Mouse (Mus musculus): Measurements from ENCODE around the gene Itga9. TPM values are rescaled to one million over a fixed set of nuclear protein-coding genes. Genes with fewer than 3 reads are reported as not detected.

Itga9 gene
- polyA plus RNA-seq, 2 experiments: 1.4 to 2.8 TPM

DNA sequence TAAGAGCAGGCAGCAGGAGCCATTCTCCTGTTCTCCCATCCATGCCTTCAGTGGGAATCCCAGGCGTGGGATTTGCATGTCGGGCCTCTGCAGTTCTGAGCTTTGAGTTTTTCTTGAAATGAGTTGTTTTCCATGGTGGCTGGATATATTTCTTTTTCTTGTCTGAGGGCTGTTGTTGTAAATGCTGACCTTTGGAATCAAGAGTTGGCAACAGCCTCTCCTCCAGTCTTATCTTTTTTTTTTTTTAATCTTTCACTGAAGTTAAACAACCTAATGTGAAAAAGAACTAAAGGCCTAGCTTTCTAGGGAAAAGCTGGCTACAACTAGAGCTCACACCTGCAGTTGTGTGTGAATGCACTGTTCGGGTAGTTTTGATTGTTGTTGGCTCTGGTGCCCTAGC is 240.3 kb downstream of the Itga9 start:
- 52% methylated on average over 3 of the region's 3 CpGs for WGBS (ENCODE audit: insufficient replicate concordance)
- TF ChIP-seq CTCF (IDR thresholded peaks at IDR 0.05; ENCODE audit: low read depth) (no peak), EP300 (IDR thresholded peaks at IDR 0.05; ENCODE audit: low read depth) (no peak)
- Histone ChIP-seq H3K36me3 (replicated peaks; ENCODE audit: control insufficient read depth, insufficient read depth, low read depth) (no peaks in the 10 kb centered on the region), H3K27me3 (ENCODE audit: control insufficient read depth, insufficient read depth, low read length) (no peaks in the 10 kb centered on the region), H3K4me3 (ENCODE audit: insufficient read depth in 1 of 2, low read depth in 2 of 2, low read length in 2 of 2) (no peak overlapping the region), H3K9me3 (ENCODE audit: control insufficient read depth, low read length) (no peaks in the 10 kb centered on the region), H3K4me1 (replicated peaks; ENCODE audit: control insufficient read depth in 2 of 2, insufficient read depth in 2 of 2, low read length in 1 of 2) (no peaks in the 10 kb centered on the region), H3K9ac (replicated peaks) (no peak overlapping the region), H3K4me2 (ENCODE audit: low read depth) (no peak overlapping the region), H3K27ac (no peak overlapping the region)
- DNase-seq (ENCODE audit: low read depth in 3 of 3, low spot score in 3 of 3) (no peak), ATAC-seq (ENCODE audit: insufficient read depth) (no peak)

DNA sequence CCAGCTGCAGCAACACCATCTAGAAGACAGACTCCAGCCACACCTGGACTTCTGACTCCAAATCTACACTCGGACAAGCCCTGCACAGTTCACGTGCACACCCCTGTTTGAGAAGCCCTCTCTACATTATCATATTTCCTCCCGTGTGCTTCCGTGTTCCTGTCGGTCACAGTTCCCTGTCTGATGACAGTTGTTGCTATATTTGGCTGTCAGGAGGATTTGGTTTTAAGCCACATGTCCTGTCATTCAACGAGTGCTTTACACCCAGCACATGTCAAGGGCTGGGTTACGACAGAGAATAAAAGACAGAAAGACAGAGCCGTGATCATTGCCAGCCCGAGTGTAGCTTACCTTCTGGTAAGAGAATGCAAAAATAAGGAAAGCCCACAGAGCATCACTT is 250.2 kb downstream of the Itga9 start:
- TF ChIP-seq CTCF (IDR thresholded peaks at IDR 0.05; ENCODE audit: low read depth) (no peak), EP300 (IDR thresholded peaks at IDR 0.05; ENCODE audit: low read depth) (no peak)
- no peak overlapping the region for H3K4me3 ChIP-seq (ENCODE audit: insufficient read depth in 1 of 2, low read depth in 2 of 2, low read length in 2 of 2)
- H3K4me2 ChIP-seq (ENCODE audit: low read depth): no peak overlapping the region
- no peaks in the 10 kb centered on the region for H3K4me1 ChIP-seq (replicated peaks; ENCODE audit: control insufficient read depth in 2 of 2, insufficient read depth in 2 of 2, low read length in 1 of 2)
- H3K9ac ChIP-seq (replicated peaks): no peak overlapping the region
- no peaks in the 10 kb centered on the region for H3K36me3 ChIP-seq (replicated peaks; ENCODE audit: control insufficient read depth, insufficient read depth, low read depth)
- no peak for DNase-seq (ENCODE audit: low read depth in 3 of 3, low spot score in 3 of 3)
- WGBS (ENCODE audit: insufficient replicate concordance): 23% methylated on average over 9 of the region's 9 CpGs
- H3K9me3 ChIP-seq (ENCODE audit: control insufficient read depth, low read length): no peaks in the 10 kb centered on the region
- H3K27ac ChIP-seq: no peak overlapping the region
- ATAC-seq (ENCODE audit: insufficient read depth): no peak
- no peaks in the 10 kb centered on the region for H3K27me3 ChIP-seq (ENCODE audit: control insufficient read depth, insufficient read depth, low read length)

DNA sequence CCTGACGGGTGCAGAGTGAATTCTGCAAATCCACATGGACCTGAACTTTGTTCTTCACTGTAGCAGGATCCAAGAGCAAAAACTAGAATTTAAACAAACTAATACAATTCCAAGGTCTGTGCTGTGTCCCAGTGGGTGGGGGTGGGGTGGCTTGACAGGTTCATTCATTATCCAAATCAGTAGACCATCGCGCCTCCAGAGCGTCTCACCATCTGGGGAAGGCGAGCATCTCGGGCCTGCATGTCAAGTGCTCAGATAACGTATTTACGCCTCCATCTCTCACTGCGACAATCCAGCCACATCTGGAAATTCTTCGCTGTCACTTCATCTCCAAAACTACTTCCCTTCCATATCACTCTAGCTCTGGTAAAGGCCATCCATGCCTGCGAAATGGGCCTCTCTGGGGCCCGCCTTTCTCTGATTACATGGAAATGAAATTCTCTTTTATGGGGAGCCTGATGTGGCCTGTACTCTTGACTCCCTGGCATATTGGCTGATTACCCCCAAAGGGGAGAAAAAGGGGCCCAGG is 254.2 kb downstream of the Itga9 start:
- Histone ChIP-seq H3K4me1 (replicated peaks; ENCODE audit: control insufficient read depth in 2 of 2, insufficient read depth in 2 of 2, low read length in 1 of 2) (no peaks in the 10 kb centered on the region), H3K9ac (replicated peaks) (no peak overlapping the region), H3K4me2 (ENCODE audit: low read depth) (no peak overlapping the region), H3K9me3 (ENCODE audit: control insufficient read depth, low read length) (no peaks in the 10 kb centered on the region), H3K27ac (no peak overlapping the region), H3K27me3 (ENCODE audit: control insufficient read depth, insufficient read depth, low read length) (no peaks in the 10 kb centered on the region), H3K36me3 (replicated peaks; ENCODE audit: control insufficient read depth, insufficient read depth, low read depth) (no peaks in the 10 kb centered on the region), H3K4me3 (ENCODE audit: insufficient read depth in 1 of 2, low read depth in 2 of 2, low read length in 2 of 2) (no peak overlapping the region)
- 69% methylated on average over 12 of the region's 12 CpGs for WGBS (ENCODE audit: insufficient replicate concordance)
- ATAC-seq (ENCODE audit: insufficient read depth) (no peak), DNase-seq (ENCODE audit: low read depth in 3 of 3, low spot score in 3 of 3) (no peak)
- no peak for TF ChIP-seq CTCF (IDR thresholded peaks at IDR 0.05; ENCODE audit: low read depth)
- TF ChIP-seq EP300 (IDR thresholded peaks at IDR 0.05; ENCODE audit: low read depth): no peak

DNA sequence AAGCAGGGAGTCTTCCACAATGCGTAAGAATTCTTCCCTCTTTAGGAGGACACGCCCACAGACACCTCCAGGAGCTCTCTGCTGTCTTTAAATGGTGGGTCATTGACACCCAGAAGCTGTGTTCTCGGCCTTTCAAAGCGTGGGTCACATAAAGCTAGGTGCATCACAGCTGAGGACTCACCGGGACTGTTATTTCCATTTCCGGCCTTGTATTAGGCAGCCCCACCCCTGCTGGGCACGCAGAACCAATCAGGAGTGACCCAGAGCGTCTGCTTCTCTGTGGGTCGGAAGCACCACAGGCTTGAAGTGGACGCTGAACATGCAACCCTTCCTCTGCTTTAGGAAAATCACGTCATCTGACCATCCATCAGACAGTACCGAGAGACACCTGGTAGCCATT is 255.7 kb downstream of the Itga9 start:
- Histone ChIP-seq H3K27ac (no peak overlapping the region), H3K4me1 (replicated peaks; ENCODE audit: control insufficient read depth in 2 of 2, insufficient read depth in 2 of 2, low read length in 1 of 2) (no peaks in the 10 kb centered on the region), H3K36me3 (replicated peaks; ENCODE audit: control insufficient read depth, insufficient read depth, low read depth) (no peaks in the 10 kb centered on the region), H3K4me3 (ENCODE audit: insufficient read depth in 1 of 2, low read depth in 2 of 2, low read length in 2 of 2) (no peak overlapping the region), H3K4me2 (ENCODE audit: low read depth) (no peak overlapping the region), H3K9ac (replicated peaks) (no peak overlapping the region), H3K27me3 (ENCODE audit: control insufficient read depth, insufficient read depth, low read length) (no peaks in the 10 kb centered on the region), H3K9me3 (ENCODE audit: control insufficient read depth, low read length) (no peaks in the 10 kb centered on the region)
- WGBS (ENCODE audit: insufficient replicate concordance): 70% methylated on average over 12 of the region's 12 CpGs
- TF ChIP-seq CTCF (IDR thresholded peaks at IDR 0.05; ENCODE audit: low read depth) (no peak), EP300 (IDR thresholded peaks at IDR 0.05; ENCODE audit: low read depth) (no peak)
- DNase-seq (ENCODE audit: low read depth in 3 of 3, low spot score in 3 of 3) (no peak), ATAC-seq (ENCODE audit: insufficient read depth) (no peak)

DNA sequence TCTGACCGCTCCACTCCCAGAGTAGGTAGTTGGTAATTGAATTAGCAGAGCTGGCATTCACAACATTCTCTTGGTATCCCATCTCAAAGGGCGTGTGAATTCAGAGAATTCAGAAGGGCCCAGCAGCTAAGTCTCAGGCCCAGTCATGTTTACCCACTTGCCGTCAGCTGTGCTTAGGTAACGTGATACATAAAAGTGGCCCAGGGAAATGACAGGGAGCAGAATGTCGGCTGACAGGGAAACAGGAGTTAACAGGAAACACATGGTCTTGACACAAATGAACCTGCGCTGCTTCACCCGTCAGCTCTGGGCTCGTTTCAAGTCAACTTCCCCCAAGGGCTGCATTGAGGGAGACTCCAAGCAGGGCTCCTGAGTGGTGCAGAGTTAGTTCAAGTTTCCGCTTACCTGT is 256.4 kb downstream of the Itga9 start:
- Histone ChIP-seq H3K4me2 (ENCODE audit: low read depth) (no peak overlapping the region), H3K36me3 (replicated peaks; ENCODE audit: control insufficient read depth, insufficient read depth, low read depth) (no peaks in the 10 kb centered on the region), H3K27me3 (ENCODE audit: control insufficient read depth, insufficient read depth, low read length) (no peaks in the 10 kb centered on the region), H3K27ac (no peak overlapping the region), H3K4me3 (ENCODE audit: insufficient read depth in 1 of 2, low read depth in 2 of 2, low read length in 2 of 2) (no peak overlapping the region), H3K9me3 (ENCODE audit: control insufficient read depth, low read length) (no peaks in the 10 kb centered on the region), H3K9ac (replicated peaks) (no peak overlapping the region), H3K4me1 (replicated peaks; ENCODE audit: control insufficient read depth in 2 of 2, insufficient read depth in 2 of 2, low read length in 1 of 2) (no peaks in the 10 kb centered on the region)
- 49% methylated on average over 9 of the region's 9 CpGs for WGBS (ENCODE audit: insufficient replicate concordance)
- ATAC-seq (ENCODE audit: insufficient read depth) (no peak), DNase-seq (ENCODE audit: low read depth in 3 of 3, low spot score in 3 of 3) (no peak)
- TF ChIP-seq EP300 (IDR thresholded peaks at IDR 0.05; ENCODE audit: low read depth) (no peak), CTCF (IDR thresholded peaks at IDR 0.05; ENCODE audit: low read depth) (no peak)

Data from liver, embryonic 14.5 days (tissue).